Mouse (Mus musculus) kidney, adult 11 months (tissue): ENCODE measurements around the gene Mettl26.

ENCODE experiments used
- DNase-seq: peaks from one replicate; pipeline ENCODE4 v3.0.0; 2022

The Mettl26 gene

DNA sequence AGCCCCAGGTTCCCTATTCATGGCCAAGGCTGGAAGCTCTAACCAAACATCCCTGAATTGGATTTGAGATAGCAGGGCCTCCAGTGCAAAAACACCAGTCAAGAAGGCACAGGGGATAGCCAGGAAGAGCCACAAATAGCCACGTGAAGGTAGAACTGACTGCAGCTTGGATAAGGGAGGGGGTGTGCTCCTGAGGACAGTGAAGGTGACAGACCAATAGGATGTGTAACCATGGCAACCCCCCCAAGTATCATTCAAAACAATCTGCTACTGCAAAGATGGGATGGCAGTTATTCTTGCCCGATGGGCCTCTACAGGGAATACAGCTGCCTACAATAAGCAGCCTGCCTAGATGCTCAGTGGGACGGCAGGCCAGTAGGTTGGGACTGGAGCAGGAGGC is 37.3 kb upstream of the Mettl26 start:
- no peak for DNase-seq

GRCm38 (mm10) chr17:25838904-25839303 is 36.0 kb upstream of the Mettl26 start:
- no peak for DNase-seq

- peak; percentile 74 for DNase-seq
These were observed 35.2 kb upstream of the Mettl26 start for GRCm38 (mm10) chr17:25839455-25840235.

DNA sequence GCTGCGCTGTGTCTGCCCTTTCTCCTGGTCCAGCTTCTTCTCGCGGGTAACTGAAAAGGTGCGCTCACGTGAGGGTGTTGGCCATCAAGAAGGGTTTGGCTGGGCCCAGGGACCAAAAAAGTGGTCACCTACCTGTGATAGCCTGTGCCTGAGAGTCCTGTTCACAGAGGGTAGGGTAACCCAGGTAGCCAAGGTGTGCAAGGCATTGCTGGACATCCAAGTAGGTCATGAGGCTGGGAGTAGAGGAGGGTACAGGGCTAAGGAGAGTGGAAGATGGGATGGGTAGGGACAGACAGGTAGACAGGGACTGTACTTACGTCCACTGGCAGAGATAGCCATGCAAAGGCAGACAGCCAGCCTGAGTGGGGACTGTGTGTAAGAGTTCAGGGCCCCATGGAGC is 34.4 kb upstream of the Mettl26 start:
- DNase-seq = no peak

DNA sequence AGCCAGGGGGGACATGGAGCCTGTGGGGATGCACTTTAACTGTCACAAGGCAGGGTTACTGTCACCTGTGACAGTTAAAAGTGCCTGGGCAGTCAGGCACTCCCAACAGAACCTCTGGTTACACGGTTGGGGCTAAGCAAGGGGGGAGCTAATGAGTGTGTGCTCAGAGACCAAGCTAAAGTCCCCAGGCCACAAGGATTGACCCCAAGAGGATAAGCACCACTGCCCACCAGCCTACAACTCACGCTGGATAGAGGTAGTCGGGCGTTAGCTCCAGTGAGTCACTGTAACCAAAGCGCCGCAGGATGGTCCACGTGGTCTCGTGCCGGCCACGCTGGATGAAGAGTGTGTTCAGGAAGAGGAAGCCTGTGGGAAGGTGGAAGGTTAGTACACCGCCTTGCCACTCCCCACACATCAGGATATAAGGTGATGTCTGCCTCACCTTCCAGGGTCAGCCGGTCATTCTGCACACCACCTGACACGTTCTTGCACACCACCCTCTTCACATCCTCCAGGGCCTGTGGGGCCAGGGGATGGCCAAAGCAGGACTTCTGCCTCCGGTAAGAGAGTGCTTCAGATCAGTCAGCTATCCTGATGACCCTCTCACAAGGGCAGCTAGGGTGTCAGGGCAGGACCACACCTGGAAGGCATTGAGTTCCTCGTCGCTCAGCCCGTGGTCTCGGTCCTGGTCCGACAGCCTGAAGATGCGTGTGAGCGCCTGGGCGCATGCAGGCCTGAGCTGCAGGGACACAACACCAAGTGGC is 33.6 kb upstream of the Mettl26 start, which contains the start of gene Gm20683:
TSS of gene Gm20683 (minus strand) at position 647 of the 764 bp plus-strand sequence.
- no peak for DNase-seq

DNA sequence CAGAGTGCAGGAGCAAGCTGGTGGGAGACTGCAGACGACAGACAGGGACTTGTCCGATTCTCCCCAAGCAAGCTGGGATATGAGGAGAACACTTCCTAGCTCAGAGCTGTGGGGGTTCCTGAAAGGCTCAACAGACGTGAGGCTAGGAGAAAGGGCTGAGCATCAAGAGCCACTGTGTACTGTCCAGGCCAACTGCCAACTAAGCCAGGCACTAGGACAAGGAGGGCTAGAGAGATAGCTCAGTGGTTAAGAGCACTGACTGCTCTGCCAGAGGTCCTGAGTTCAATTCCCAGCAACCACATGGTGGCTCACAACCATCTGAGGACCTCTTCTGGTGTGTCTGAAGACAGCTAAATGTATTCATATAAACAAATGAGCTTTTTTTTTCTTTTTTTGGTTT is 32.4 kb upstream of the Mettl26 start:
- DNase-seq = no peak

GRCm38 (mm10) chr17:25843122-25843521 is 31.8 kb upstream of the Mettl26 start:
- no peak for DNase-seq

DNA sequence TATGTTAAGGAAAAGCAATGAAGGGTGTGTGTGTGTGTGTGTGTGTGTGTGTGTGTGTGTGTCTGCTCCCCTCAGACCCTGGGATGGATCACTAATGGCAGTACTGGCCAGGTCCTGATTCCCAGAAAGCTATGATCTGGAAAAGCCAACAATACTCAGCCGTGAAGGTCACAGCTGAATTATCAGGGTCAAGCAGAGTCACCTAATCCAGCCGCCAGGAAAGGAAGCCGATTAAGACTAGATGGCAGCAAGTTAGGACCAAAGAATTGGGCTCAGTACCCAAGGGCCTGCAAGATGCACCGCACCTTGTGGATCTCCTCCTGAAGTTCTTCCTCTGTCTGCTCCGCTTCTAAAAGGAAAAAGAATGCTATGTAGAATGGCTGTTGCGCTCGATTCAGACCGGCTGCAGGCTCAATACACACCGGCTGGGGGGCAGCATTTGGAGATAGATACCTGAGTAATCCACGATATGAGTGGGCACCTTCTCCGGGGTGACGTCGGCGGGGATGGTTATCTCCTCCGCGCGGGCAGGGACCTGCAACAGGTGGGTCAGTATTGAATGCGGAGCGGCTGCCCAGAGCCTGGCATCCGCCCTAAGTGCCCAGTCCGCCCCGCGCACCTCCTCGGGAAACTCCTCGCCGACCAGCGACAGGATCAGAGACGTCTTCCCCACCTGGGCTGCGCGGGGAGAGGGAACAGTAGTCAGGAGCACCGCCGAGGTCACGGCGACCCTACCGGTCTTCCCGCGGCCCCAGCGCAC is 31.1 kb upstream of the Mettl26 start:
- peak; percentile 44 for DNase-seq

DNA sequence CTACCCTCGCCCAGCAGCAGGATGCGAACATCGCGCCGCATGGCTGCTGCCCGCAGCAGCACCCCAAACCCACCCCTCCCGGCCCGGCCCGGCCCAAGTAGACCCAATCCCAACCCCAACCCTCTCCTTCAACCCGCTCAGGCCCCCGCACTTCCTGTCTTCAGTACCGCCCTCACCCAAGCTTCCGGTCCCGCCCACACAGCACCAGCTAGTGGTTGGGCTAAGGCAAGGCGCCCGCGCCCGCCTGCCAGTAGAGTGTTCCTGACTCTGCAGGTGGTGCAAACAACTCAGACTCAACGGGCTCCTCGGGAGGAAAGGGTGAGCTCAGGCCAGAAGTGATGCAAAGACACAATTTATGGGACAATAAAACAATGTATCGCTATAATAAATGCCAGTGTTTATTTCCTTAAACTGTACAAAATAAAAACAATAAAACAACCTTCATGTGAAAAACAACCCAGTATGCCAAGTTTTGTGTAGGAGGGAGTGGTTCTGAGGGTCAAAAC is 30.4 kb upstream of the Mettl26 start, which contains the start of gene Rhot2:
TSS of gene Rhot2 (minus strand) at position 456 of the 506 bp plus-strand sequence.
- DNase-seq = peak; percentile 95

DNA sequence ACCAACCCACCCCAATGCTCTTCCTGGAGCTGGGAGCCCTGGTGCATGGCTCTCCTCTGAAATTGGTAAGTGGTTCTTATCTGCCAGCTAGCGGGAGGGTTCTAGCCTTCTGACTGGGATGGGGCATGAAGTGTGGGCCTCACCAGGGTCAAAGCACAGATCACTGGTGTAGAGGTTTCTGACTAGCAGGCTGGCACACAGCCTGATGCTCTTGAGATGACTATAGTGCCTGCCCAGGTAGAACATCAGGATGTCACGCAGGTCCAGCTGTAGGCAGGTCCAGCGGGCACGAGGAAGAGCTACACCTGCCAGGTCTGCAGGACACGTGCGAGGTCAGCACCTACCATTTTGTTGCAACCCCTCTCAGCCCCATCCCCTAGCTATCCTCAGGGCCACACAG is 14.6 kb upstream of the Mettl26 start:
- no peak for DNase-seq

DNA sequence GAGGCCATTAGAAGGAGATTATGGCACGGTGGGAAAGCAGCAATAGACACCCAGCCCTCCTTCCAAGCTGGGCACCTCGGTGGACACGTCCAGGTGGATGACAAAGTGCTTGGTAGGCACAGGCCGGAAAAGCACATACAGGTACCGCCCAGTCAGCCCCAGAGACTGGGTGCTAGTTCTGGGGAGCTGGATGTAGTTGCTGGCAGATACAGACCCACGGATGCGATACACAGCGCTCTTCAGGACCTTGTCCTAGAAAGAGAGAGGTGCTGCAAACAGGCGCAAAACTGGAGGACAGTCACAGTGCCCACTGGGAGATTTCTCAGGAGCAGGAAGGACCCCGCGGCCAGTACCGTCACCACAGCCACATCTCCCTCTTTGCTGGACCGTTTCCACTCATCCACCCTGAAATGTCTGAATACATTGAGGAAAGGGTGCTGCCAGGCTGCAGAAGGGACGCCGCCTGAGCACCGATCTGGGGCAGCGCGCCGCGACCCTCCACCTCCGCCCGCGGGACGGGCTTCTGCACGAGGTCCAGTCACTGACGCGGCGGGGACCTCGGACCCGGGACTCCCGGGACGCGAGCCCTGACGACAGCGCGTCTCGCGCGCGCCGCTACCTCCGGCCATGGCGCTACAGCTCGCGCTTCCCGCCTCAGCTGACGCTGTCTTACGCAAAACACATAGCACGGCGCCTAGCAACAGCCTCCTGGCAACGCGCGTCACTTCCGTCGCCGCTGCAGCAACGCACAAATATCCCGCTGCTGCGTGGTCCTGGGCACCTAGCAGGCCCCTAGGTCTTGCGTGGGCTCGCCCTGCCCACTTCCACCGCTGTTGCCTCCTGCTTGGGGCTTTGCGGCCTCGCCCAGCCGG is 13.8 kb upstream of the Mettl26 start, which contains the start of gene Wdr90:
TSS of gene Wdr90 (minus strand) at position 670 of the 872 bp plus-strand sequence.
- peak; percentile 92 for DNase-seq

DNA sequence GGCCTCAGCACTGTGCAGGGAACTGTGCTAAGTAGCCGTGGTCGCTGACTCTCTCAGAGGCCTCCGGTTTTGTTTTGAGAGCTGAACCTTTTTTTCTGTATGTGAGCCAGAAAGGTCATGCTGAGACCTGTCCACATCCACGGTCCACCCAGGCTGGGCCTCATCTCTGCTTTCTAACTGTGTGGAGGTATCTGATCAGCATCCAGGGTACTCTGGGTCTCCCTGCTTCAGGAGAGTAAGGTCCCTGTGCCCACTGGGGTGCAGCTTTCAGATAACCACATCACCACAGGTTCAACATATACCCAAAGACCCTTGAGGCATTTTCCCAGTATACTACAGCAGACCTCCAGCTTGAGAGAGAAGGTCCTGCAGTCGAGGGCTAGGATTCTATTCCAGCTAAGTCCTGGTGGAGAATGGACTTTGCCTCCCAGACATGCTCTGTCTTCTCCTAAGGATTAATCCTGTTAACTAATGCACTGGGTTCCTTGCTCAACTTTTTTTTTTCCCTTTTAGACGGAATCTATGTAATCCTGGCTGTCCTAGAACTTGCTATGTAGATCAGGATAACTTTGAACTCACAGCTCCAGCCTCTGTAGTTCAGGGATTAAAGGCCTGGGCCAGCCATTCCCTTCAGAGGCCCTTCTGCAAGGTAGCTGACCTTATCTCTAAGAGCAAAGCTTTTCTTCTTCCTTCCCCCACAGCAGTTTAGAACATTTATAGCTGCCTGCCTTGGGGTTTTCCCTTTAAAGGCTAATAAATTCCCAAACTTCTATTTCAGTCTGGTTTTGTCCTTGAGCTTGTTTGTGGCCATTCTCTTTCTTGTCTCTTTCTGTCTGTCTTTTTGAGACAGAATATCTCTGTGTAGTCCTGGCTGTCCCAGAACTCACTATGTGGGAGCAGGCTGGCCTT is 12.9 kb upstream of the Mettl26 start:
- no peak for DNase-seq

- peak; percentile 69 for DNase-seq
These were observed 11.2 kb upstream of the Mettl26 start for GRCm38 (mm10) chr17:25863681-25864080.

- DNase-seq = peak; percentile 60
These were observed 10.6 kb upstream of the Mettl26 start for GRCm38 (mm10) chr17:25864311-25864710.

DNA sequence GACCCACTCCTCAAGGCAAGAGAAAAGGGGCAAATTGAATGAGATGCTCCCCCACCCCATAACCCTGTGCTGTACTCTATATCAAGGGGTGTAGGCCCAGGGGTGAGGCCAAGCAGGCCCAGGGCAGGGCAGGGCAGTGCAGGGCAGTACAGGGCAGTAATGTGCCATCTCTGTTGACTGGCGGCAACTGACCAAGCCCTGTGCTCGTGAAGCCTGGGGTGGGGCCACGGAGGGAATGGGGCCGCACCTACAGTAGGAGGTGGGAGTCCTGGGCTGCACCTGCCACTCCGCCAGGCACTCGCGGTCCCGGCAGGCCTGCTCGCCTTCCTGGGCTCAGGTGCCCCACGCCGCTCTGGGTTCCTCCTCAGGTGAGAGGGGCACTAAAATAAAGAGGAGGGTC is 9.6 kb upstream of the Mettl26 start:
- no peak for DNase-seq

GRCm38 (mm10) chr17:25866172-25866571 is 8.7 kb upstream of the Mettl26 start:
- DNase-seq = peak; percentile 75

- DNase-seq = no peak
These were observed 7.4 kb upstream of the Mettl26 start for GRCm38 (mm10) chr17:25867509-25867835.

- DNase-seq = peak; percentile 79
These were observed 6.9 kb upstream of the Mettl26 start for GRCm38 (mm10) chr17:25867836-25868600.

DNA sequence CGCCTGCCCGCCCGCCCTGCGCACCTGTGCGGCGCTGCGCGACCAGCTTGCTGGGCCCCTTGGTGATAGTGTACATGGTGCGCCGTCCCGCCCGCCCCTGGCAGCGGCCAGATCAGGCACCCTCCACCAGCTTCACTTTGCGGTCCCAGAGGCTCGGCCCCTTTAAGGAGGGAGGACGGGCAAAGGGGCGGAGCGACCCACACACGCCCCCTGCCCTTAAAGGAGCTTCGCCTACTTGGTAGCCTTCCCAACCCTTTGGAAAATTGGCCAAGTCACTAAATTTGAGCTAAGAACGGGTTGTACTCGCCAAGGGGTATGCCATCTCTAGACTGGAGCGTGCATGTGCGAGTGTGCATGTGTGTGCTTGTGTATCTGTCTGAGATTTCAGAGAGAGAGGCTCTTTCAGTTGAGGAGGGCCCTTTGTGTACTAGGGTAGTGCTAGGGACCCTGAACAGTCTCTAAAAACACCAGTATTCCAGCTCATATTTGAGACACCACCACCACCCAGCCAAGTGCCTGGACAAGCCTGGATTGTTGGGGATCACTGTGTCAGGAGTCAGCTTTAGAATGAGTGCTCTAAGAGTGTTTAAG is 6.2 kb upstream of the Mettl26 start, which contains the start of gene Mcrip2:
TSS of gene Mcrip2 (minus strand) at position 164 of the 591 bp plus-strand sequence.
- peak; percentile 91 for DNase-seq

GRCm38 (mm10) chr17:25869498-25869897 is 5.4 kb upstream of the Mettl26 start:
- DNase-seq = no peak
